Mouse (Mus musculus) C2C12 (cell line): ENCODE data around the gene Plpp4. TPM values are rescaled to one million over a fixed set of nuclear protein-coding genes. Genes with fewer than 3 reads are reported as not detected.

Experiments
- H3K27me3 ChIP-seq: one replicate; pipeline ENCODE4 v1.6.1; 2011; ENCODE audit not compliant: control insufficient read depth, insufficient read depth, insufficient read length
- H3K36me3 ChIP-seq: one replicate; pipeline ENCODE4 v1.6.1; 2011; ENCODE audit not compliant: control insufficient read depth, insufficient read depth
- H3K4me3 ChIP-seq: one replicate; pipeline ENCODE4 v1.5.1; 2011; ENCODE audit warnings: mild to moderate bottlenecking, control low read depth; ENCODE audit not compliant: poor library complexity, insufficient read depth, severe bottlenecking
- H3K79me2 ChIP-seq: one replicate; pipeline ENCODE4 v1.6.1; 2011; ENCODE audit not compliant: control insufficient read depth, insufficient read depth
- H3K79me3 ChIP-seq: one replicate; pipeline ENCODE4 v1.6.1; 2011; ENCODE audit warnings: low read depth, control low read depth
- H3ac ChIP-seq: one replicate; pipeline ENCODE3; 2011; ENCODE audit warnings: low read depth; ENCODE audit not compliant: control insufficient read depth, insufficient read length
- CEBPB ChIP-seq: IDR thresholded peaks from one replicate; pipeline ENCODE4 v1.6.1; 2011; ENCODE audit warnings: low read depth, mild to moderate bottlenecking, control low read depth, moderate library complexity
- CTCF ChIP-seq: IDR thresholded peaks from one replicate; pipeline ENCODE4 v1.5.1; 2011; ENCODE audit not compliant: control insufficient read depth, insufficient read depth, insufficient read length
- FOSL1 ChIP-seq: IDR thresholded peaks from one replicate; pipeline ENCODE4 v1.8.0; 2011; ENCODE audit warnings: mild to moderate bottlenecking, low read length; ENCODE audit not compliant: poor library complexity, insufficient read depth, severe bottlenecking
- MAX ChIP-seq: IDR thresholded peaks from one replicate; pipeline ENCODE4 v1.6.1; 2011; ENCODE audit warnings: mild to moderate bottlenecking, control low read depth
- MYOD1 ChIP-seq: IDR thresholded peaks from one replicate; pipeline ENCODE4 v1.6.1; 2011; ENCODE audit warnings: low read depth; ENCODE audit not compliant: control insufficient read depth, insufficient read length
- MYOG ChIP-seq: IDR thresholded peaks from one replicate; pipeline ENCODE4 v1.6.1; 2011; ENCODE audit not compliant: control insufficient read depth, insufficient read length; ENCODE audit errors: extremely low read depth
- USF1 ChIP-seq: IDR thresholded peaks from one replicate; pipeline ENCODE4 v1.6.1; 2011; ENCODE audit warnings: low read depth, mild to moderate bottlenecking, control low read depth, moderate library complexity
- long read RNA-seq, 2 experiments: library from polyadenylated mRNA; unstranded; transcript quantifications; one replicate each; pipeline ENCODE4 v2.0.0; 2019 to 2020
- polyA plus RNA-seq: library from polyadenylated mRNA; unstranded; fragments of >200 nt; fragmentation: generic; extraction: Trizol; gene quantifications from one replicate; pipeline ENCODE4 v1.2.1, GENCODE M21; 2012; ENCODE audit warnings: missing spikeins

The Plpp4 gene
- polyA plus RNA-seq: not detected
- long read RNA-seq, experiment 1: 0 reads
- long read RNA-seq, experiment 2: 0 reads

- Histone ChIP-seq H3K4me3 (no peak within 1 kb of the TSS), H3K79me2 (no peaks in the 10 kb centered on the region), H3K79me3 (no peaks in the 10 kb centered on the region), H3ac (no peak within 1 kb of the TSS), H3K36me3 (no peaks in the 10 kb centered on the region), H3K27me3 (no peaks in the 10 kb centered on the region)
- TF ChIP-seq CTCF (no peak), MYOD1 (no peak), CEBPB (no peak), USF1 (no peak), FOSL1 (no peak), MYOG (no peak), MAX (no peak)
Measured at GRCm38 (mm10) chr7:129256621-129257373, at the start of gene Plpp4. TSS of gene Plpp4 (plus strand) at chr7:129257031.

DNA sequence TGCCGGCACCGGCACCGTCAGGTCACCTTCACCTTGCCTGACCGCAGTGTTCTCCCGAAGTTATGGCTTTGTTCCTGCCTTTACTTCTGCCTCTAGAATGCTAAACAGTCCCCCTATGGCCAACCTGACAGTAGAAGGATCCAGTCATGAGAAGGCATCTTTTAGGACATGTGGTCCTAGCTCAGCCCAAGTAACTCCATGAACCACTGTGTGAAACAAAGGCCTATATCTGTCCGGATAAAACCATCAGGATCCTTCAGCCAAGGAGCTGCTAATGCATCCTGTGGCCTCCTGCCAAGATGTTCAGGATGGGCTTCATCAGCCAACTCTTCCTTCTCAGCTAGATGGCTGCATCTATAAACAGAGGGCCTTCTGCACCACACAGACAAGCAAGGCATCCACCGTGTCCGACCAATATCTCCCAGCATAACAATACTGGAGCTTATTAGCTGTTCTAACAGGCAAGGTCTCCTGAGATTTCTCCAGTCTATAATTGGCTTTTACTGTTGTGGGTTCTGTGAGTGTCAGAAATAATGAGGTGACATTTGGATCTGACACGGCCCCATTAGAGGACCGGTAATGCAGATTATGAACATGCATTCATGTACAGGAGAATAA is 40.8 kb upstream of the Plpp4 start:
- no peaks in the 10 kb centered on the region for H3K79me3 ChIP-seq
- H3K79me2 ChIP-seq: no peaks in the 10 kb centered on the region
- no peaks in the 10 kb centered on the region for H3K27me3 ChIP-seq
- no peak overlapping the region for H3K4me3 ChIP-seq
- H3K36me3 ChIP-seq: no peaks in the 10 kb centered on the region
- H3ac ChIP-seq: no peak overlapping the region
- no peak for TF ChIP-seq CEBPB
- no peak for TF ChIP-seq MAX
- no peak for TF ChIP-seq USF1
- TF ChIP-seq FOSL1: no peak
- TF ChIP-seq MYOG: no peak
- no peak for TF ChIP-seq MYOD1
- TF ChIP-seq CTCF: no peak

DNA sequence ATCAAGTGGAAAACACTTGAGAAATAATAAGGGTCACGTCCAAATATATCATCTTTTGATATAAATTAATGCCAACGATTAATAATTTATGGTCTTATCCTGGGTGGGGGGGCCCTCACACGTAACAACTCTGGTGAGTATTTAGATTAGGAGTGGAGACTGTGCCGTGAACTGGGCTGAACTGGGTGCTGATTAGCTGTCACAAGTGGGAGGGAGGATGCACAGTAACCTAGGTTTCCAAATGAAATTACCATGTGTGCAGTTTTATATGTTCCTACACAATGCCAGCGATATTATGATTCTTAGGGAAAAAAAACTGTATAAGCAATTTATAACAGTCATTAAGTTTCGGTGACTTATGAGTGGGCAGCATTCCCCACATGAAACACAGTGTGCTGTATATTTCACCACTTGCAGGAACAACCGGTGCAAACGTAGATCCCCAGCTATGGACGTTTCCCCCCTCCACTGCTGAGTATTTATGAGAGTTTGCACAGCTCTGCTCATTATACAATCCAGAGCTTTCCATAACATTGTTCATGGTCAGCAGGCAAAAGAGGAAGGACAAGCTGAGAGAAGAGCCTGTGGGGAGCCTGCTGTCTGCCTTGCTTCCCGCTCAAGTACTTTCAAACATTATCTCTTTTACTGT is 40.2 kb upstream of the Plpp4 start:
- Histone ChIP-seq H3K27me3 (no peaks in the 10 kb centered on the region), H3K36me3 (no peaks in the 10 kb centered on the region), H3K79me2 (no peaks in the 10 kb centered on the region), H3ac (no peak overlapping the region), H3K4me3 (no peak overlapping the region), H3K79me3 (no peaks in the 10 kb centered on the region)
- TF ChIP-seq MYOG (no peak), MYOD1 (no peak), CEBPB (no peak), USF1 (no peak), CTCF (no peak)

GRCm38 (mm10) chr7:129220948-129221347 is 35.9 kb upstream of the Plpp4 start:
- H3K79me2 ChIP-seq: no peaks in the 10 kb centered on the region
- H3K79me3 ChIP-seq: no peaks in the 10 kb centered on the region
- TF ChIP-seq CEBPB (no peak), USF1 (no peak), MYOG (no peak), CTCF (no peak), MYOD1 (no peak), MAX (no peak), FOSL1 (no peak)
- H3K4me3 ChIP-seq: no peak overlapping the region
- H3K36me3 ChIP-seq: no peaks in the 10 kb centered on the region
- H3K27me3 ChIP-seq: no peaks in the 10 kb centered on the region
- H3ac ChIP-seq: no peak overlapping the region

DNA sequence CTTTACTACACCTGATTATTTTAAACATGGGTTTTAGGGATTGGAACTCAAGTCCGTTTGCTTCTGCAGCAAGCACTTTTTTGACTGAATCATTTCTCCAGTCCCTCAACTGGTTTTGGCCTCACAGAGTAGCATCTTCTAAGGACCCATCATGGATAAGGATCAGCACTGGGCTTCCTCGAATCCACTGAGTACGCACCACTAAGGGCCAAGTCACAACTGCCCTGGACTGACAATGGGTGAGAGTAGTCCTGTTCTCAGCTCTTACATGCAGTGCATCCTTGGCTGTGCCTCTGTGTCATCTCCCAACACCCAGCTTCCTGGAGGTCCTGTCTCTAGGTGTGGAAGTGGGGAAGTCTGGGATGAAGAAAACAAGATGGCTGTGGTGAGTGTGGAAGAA is 35.2 kb upstream of the Plpp4 start:
- Histone ChIP-seq H3K36me3 (no peaks in the 10 kb centered on the region), H3K79me3 (no peaks in the 10 kb centered on the region), H3K27me3 (no peaks in the 10 kb centered on the region), H3ac (no peak overlapping the region), H3K4me3 (no peak overlapping the region), H3K79me2 (no peaks in the 10 kb centered on the region)
- TF ChIP-seq CEBPB (no peak), USF1 (no peak), MAX (no peak), CTCF (no peak), MYOD1 (no peak), FOSL1 (no peak), MYOG (no peak)

DNA sequence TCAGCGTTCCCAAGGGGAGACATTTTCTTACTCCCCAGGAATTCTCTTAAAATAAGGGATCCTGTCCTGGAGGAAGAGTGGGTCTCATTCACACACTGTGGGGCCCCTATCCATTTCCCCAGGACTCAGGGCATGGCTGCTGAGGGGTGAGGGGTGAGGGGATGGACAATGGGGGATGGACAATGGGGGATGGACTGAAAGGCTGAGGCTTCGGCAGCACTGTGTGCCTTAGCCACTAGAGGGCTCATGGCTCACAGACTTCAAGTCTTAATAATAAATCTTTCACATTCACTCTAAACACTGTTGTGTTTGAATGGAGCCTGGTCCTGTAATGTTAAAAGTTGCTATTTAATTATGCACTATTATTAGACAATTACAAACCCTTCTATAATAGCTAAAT is 21.4 kb upstream of the Plpp4 start:
- Histone ChIP-seq H3K79me2 (no peaks in the 10 kb centered on the region), H3K4me3 (no peak overlapping the region), H3ac (no peak overlapping the region), H3K36me3 (no peaks in the 10 kb centered on the region), H3K79me3 (no peaks in the 10 kb centered on the region), H3K27me3 (no peaks in the 10 kb centered on the region)
- TF ChIP-seq FOSL1: no peak
- no peak for TF ChIP-seq MYOG
- no peak for TF ChIP-seq USF1
- TF ChIP-seq CEBPB: no peak
- no peak for TF ChIP-seq CTCF
- TF ChIP-seq MAX: no peak
- TF ChIP-seq MYOD1: no peak
